Mouse (Mus musculus): ENCODE data around the gene Pkhd1.

DNA sequence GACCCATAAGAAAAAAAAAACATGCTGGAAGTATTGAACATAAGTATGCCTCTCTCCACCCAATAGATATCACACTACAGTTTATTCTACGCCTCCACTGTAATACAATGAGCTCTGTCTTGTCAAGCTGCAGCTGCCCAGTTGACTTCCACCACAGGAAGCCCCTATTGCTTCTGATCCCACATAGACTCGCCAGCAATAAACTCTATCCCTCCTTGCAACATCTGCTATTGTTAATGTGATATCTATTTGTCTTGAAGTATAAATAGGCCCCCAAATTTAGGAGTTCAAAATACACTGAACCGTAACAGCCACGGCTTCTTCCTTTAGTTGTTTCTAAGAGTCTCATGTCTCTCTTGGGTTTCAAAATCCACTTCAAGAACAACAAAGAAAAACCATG, 446.7 kb downstream of the Pkhd1 start:
- no peak for TF ChIP-seq CTCF (IDR thresholded peaks at IDR 0.05; ENCODE audit: borderline replicate concordance, extremely low read depth, insufficient read depth, insufficient read length)
- TF ChIP-seq POLR2A (IDR thresholded peaks at IDR 0.05; ENCODE audit: borderline replicate concordance, extremely low read depth, insufficient read depth, insufficient read length, poor library complexity, severe bottlenecking) = no peak
